Mouse (Mus musculus): ENCODE data around the gene Epha5. TPM values are rescaled to one million over a fixed set of nuclear protein-coding genes. Genes with fewer than 3 reads are reported as not detected.

Gene Epha5
- polyA plus RNA-seq, 1 experiment from 2014 or later: 1.3 TPM

GRCm38 (mm10) chr5:84353069-84353468 lies 64.1 kb downstream of the Epha5 start:
- Histone ChIP-seq H3K9me3 (no peaks in the 10 kb centered on the region), H3K9ac (no peak overlapping the region), H3K4me1 (replicated peaks) (no peaks in the 10 kb centered on the region), H3K27ac (no peak overlapping the region), H3K36me3 (no peaks in the 10 kb centered on the region), H3K4me2 (replicated peaks) (no peak overlapping the region), H3K27me3 (replicated peaks) (no peaks in the 10 kb centered on the region), H3K4me3 (replicated peaks) (no peak overlapping the region)
- WGBS: 74% methylated on average over 5 of the region's 5 CpGs
- no peak for ATAC-seq

- H3K36me3 ChIP-seq: no peaks in the 10 kb centered on the region
- no peak for ATAC-seq
- H3K4me2 ChIP-seq (replicated peaks): no peak overlapping the region
- H3K27me3 ChIP-seq (replicated peaks): no peaks in the 10 kb centered on the region
- 87% methylated on average over 2 of the region's 2 CpGs for WGBS
- no peak overlapping the region for H3K27ac ChIP-seq
- no peak overlapping the region for H3K9ac ChIP-seq
- no peaks in the 10 kb centered on the region for H3K4me1 ChIP-seq (replicated peaks)
- no peaks in the 10 kb centered on the region for H3K9me3 ChIP-seq
- H3K4me3 ChIP-seq (replicated peaks): no peak overlapping the region
Observed at GRCm38 (mm10) chr5:84346728-84347499, 70.3 kb downstream of the Epha5 start.

GRCm38 (mm10) chr5:84335834-84336465 lies 81.2 kb downstream of the Epha5 start:
- no peak for ATAC-seq
- H3K4me1 ChIP-seq (replicated peaks): no peaks in the 10 kb centered on the region
- H3K9me3 ChIP-seq: no peaks in the 10 kb centered on the region
- no peaks in the 10 kb centered on the region for H3K27me3 ChIP-seq (replicated peaks)
- no peak overlapping the region for H3K9ac ChIP-seq
- no peak overlapping the region for H3K27ac ChIP-seq
- H3K36me3 ChIP-seq: no peaks in the 10 kb centered on the region
- no peak overlapping the region for H3K4me3 ChIP-seq (replicated peaks)
- 73% methylated on average over 3 of the region's 3 CpGs for WGBS
- H3K4me2 ChIP-seq (replicated peaks): no peak overlapping the region

GRCm38 (mm10) chr5:84334481-84334880 lies 82.7 kb downstream of the Epha5 start:
- Histone ChIP-seq H3K36me3 (no peaks in the 10 kb centered on the region), H3K4me1 (replicated peaks) (no peaks in the 10 kb centered on the region), H3K4me2 (replicated peaks) (no peak overlapping the region), H3K27me3 (replicated peaks) (no peaks in the 10 kb centered on the region), H3K4me3 (replicated peaks) (no peak overlapping the region), H3K27ac (no peak overlapping the region), H3K9me3 (no peaks in the 10 kb centered on the region), H3K9ac (no peak overlapping the region)
- 75% methylated on average over 6 of the region's 6 CpGs for WGBS
- no peak for ATAC-seq

GRCm38 (mm10) chr5:84331631-84332030 lies 85.6 kb downstream of the Epha5 start:
- Histone ChIP-seq H3K27ac (no peak overlapping the region), H3K4me1 (replicated peaks) (no peaks in the 10 kb centered on the region), H3K9me3 (no peaks in the 10 kb centered on the region), H3K36me3 (no peaks in the 10 kb centered on the region), H3K4me2 (replicated peaks) (no peak overlapping the region), H3K9ac (no peak overlapping the region), H3K4me3 (replicated peaks) (no peak overlapping the region), H3K27me3 (replicated peaks) (no peaks in the 10 kb centered on the region)
- WGBS: 86% methylated on average over 1 of the region's 1 CpGs
- ATAC-seq: no peak

- ATAC-seq: no peak
- Histone ChIP-seq H3K9me3 (no peaks in the 10 kb centered on the region), H3K27ac (no peak overlapping the region), H3K9ac (no peak overlapping the region), H3K4me3 (replicated peaks) (no peak overlapping the region), H3K4me2 (replicated peaks) (no peak overlapping the region), H3K4me1 (replicated peaks) (no peaks in the 10 kb centered on the region), H3K27me3 (replicated peaks) (no peaks in the 10 kb centered on the region), H3K36me3 (no peaks in the 10 kb centered on the region)
- 78% methylated on average over 1 of the region's 1 CpGs for WGBS
Observed at GRCm38 (mm10) chr5:84320553-84320952, 96.6 kb downstream of the Epha5 start.

GRCm38 (mm10) chr5:84320138-84320537 lies 97.0 kb downstream of the Epha5 start:
- no peak overlapping the region for H3K4me2 ChIP-seq (replicated peaks)
- 40% methylated on average over 4 of the region's 4 CpGs for WGBS
- H3K9ac ChIP-seq: no peak overlapping the region

GRCm38 (mm10) chr5:84318814-84319340 lies 98.3 kb downstream of the Epha5 start:
- no peaks in the 10 kb centered on the region for H3K27me3 ChIP-seq (replicated peaks)
- H3K27ac ChIP-seq: no peak overlapping the region
- 43% methylated on average over 8 of the region's 8 CpGs for WGBS
- H3K9ac ChIP-seq: no peak overlapping the region
- no peak overlapping the region for H3K4me2 ChIP-seq (replicated peaks)
- H3K4me3 ChIP-seq (replicated peaks): no peak overlapping the region
- H3K9me3 ChIP-seq: no peaks in the 10 kb centered on the region
- no peaks in the 10 kb centered on the region for H3K36me3 ChIP-seq
- ATAC-seq: no peak
- H3K4me1 ChIP-seq (replicated peaks): no peaks in the 10 kb centered on the region

More at GRCm38 (mm10) chr5:84320138-84320537, 97.0 kb downstream of the Epha5 start:
- ATAC-seq: no peak
- no peak overlapping the region for H3K4me3 ChIP-seq (replicated peaks)
- no peaks in the 10 kb centered on the region for H3K36me3 ChIP-seq
- H3K4me1 ChIP-seq (replicated peaks): no peaks in the 10 kb centered on the region
- no peaks in the 10 kb centered on the region for H3K27me3 ChIP-seq (replicated peaks)
- no peak overlapping the region for H3K27ac ChIP-seq
- H3K9me3 ChIP-seq: no peaks in the 10 kb centered on the region

GRCm38 (mm10) chr5:84317839-84318238 lies 99.3 kb downstream of the Epha5 start:
- Histone ChIP-seq H3K27me3 (replicated peaks) (no peaks in the 10 kb centered on the region), H3K9ac (no peak overlapping the region), H3K4me1 (replicated peaks) (no peaks in the 10 kb centered on the region), H3K4me3 (replicated peaks) (no peak overlapping the region), H3K27ac (no peak overlapping the region), H3K4me2 (replicated peaks) (no peak overlapping the region), H3K9me3 (no peaks in the 10 kb centered on the region), H3K36me3 (no peaks in the 10 kb centered on the region)
- 81% methylated on average over 4 of the region's 4 CpGs for WGBS
- ATAC-seq: no peak

GRCm38 (mm10) chr5:84313619-84314018 lies 103.6 kb downstream of the Epha5 start:
- Histone ChIP-seq H3K9me3 (no peaks in the 10 kb centered on the region), H3K4me2 (replicated peaks) (no peak overlapping the region), H3K4me1 (replicated peaks) (no peaks in the 10 kb centered on the region), H3K27ac (no peak overlapping the region), H3K27me3 (replicated peaks) (no peaks in the 10 kb centered on the region), H3K36me3 (no peaks in the 10 kb centered on the region), H3K4me3 (replicated peaks) (no peak overlapping the region), H3K9ac (no peak overlapping the region)
- WGBS: 80% methylated on average over 4 of the region's 4 CpGs
- no peak for ATAC-seq

- H3K36me3 ChIP-seq: no peaks in the 10 kb centered on the region
- WGBS: 46% methylated on average over 8 of the region's 8 CpGs
- H3K9ac ChIP-seq: no peak overlapping the region
- H3K9me3 ChIP-seq: no peaks in the 10 kb centered on the region
- H3K27me3 ChIP-seq (replicated peaks): no peaks in the 10 kb centered on the region
- H3K27ac ChIP-seq: no peak overlapping the region
- no peak overlapping the region for H3K4me3 ChIP-seq (replicated peaks)
- H3K4me1 ChIP-seq (replicated peaks): no peaks in the 10 kb centered on the region
- ATAC-seq: no peak
- no peak overlapping the region for H3K4me2 ChIP-seq (replicated peaks)
Observed at GRCm38 (mm10) chr5:84298878-84299736, 118.1 kb downstream of the Epha5 start.

- no peaks in the 10 kb centered on the region for H3K4me1 ChIP-seq (replicated peaks)
- no peaks in the 10 kb centered on the region for H3K36me3 ChIP-seq
- no peaks in the 10 kb centered on the region for H3K27me3 ChIP-seq (replicated peaks)
- H3K4me2 ChIP-seq (replicated peaks): no peak overlapping the region
- 62% methylated on average over 3 of the region's 3 CpGs for WGBS
- no peak overlapping the region for H3K27ac ChIP-seq
- ATAC-seq: no peak
- no peaks in the 10 kb centered on the region for H3K9me3 ChIP-seq
- H3K4me3 ChIP-seq (replicated peaks): no peak overlapping the region
- no peak overlapping the region for H3K9ac ChIP-seq
Observed at GRCm38 (mm10) chr5:84289429-84289977, 127.7 kb downstream of the Epha5 start.

Data from intestine, embryonic 15.5 days (tissue).